Mouse (Mus musculus) small intestine, adult 2 months (tissue): Measurements from ENCODE around the gene Cdca7l. TPM values are rescaled to one million over a fixed set of nuclear protein-coding genes. Genes with fewer than 3 reads are reported as not detected.
"Not testable (repeated sequence)": the region's sequence is repeated elsewhere in the genome, so short reads cannot be mapped to it uniquely, and the experiment has no call there.

Experiments
- H3K27ac ChIP-seq: fragments of 200-500 bp; 2 replicates; pipeline ENCODE4 v1.5.1; 2012; ENCODE audit warnings: low read depth, low read length, control low read depth, inconsistent platforms; ENCODE audit not compliant: insufficient read depth
- H3K27me3 ChIP-seq: fragments of 200-500 bp; 2 replicates; pipeline ENCODE4 v1.6.1; 2012; ENCODE audit warnings: mild to moderate bottlenecking, moderate library complexity, low read length, inconsistent platforms; ENCODE audit not compliant: control insufficient read depth, insufficient read depth
- H3K36me3 ChIP-seq: fragments of 200-500 bp; 2 replicates; pipeline ENCODE4 v1.6.1; 2012; ENCODE audit warnings: mild to moderate bottlenecking, low read length, control low read depth, inconsistent platforms; ENCODE audit not compliant: control insufficient read depth, insufficient read depth
- H3K4me1 ChIP-seq: fragments of 200-500 bp; 2 replicates; pipeline ENCODE4 v1.6.1; 2012; ENCODE audit warnings: low read length, inconsistent platforms, mixed read lengths; ENCODE audit not compliant: control insufficient read depth, insufficient read depth, insufficient read length
- H3K4me3 ChIP-seq: fragments of 200-500 bp; 2 replicates; pipeline ENCODE4 v1.5.1; 2012; ENCODE audit warnings: low read depth, mild to moderate bottlenecking, control low read depth, inconsistent platforms, low read length, moderate library complexity
- CTCF ChIP-seq: fragments of 200-500 bp; IDR thresholded peaks from 2 replicates; pipeline ENCODE4 v1.5.1; 2012; ENCODE audit warnings: low read depth, mild to moderate bottlenecking, control low read depth, inconsistent platforms, low read length, moderate library complexity, mixed read lengths; ENCODE audit not compliant: insufficient replicate concordance, insufficient read length; ENCODE audit errors: extremely low read depth
- POLR2A ChIP-seq: fragments of 200-500 bp; IDR thresholded peaks from 2 replicates; pipeline ENCODE4 v1.6.1; 2012; ENCODE audit warnings: low read depth, mild to moderate bottlenecking, control low read depth, inconsistent platforms, low read length, moderate library complexity
- WGBS: fragments of 180-500 bp; shearing (Covaris S2); methylation state at CpG from one replicate; pipeline ENCODE4 v1.1.7; 2018; 5-methylcytosine and 5-hydroxymethylcytosine counted together
- polyA plus RNA-seq: library from polyadenylated mRNA; depleted of rRNA; stranded (reverse); fragments of >200 nt; gene quantifications from 2 replicates; pipeline ENCODE4 v1.2.3, GENCODE M21; 2012

The Cdca7l gene
- polyA plus RNA-seq, 1 experiment, result 2.1 TPM

DNA sequence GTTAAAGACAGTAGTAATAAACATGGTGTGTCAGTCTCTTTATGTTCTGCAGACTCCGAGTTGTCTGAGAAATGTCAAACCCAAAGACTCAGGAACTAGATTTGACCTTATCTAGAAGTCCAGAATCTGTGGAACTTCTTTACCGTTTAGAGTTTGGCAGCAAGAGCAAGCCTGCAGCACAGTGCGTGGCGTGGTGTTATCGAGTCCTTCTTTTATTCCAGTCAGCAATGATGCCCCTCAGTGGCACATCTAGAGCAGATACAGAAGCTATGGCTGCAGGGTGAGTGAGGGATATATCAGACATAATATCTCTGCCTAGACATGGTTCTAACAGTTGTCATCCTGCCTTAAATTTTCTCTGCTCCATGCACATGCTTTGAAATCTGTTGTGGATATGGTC, 58.6 kb downstream of the Cdca7l start:
- WGBS, result 80% methylated on average over 5 of the region's 5 CpGs
- Histone ChIP-seq H3K27me3 (no peaks in the 10 kb centered on the region), H3K36me3 (0 out of 2 replicates have a peak, but pooled peaks cover 3% of the 10 kb centered on the region), H3K27ac (no peak overlapping the region), H3K4me3 (no peak overlapping the region), H3K4me1 (no peaks in the 10 kb centered on the region)
- no peak for TF ChIP-seq POLR2A
- TF ChIP-seq CTCF, result no peak

DNA sequence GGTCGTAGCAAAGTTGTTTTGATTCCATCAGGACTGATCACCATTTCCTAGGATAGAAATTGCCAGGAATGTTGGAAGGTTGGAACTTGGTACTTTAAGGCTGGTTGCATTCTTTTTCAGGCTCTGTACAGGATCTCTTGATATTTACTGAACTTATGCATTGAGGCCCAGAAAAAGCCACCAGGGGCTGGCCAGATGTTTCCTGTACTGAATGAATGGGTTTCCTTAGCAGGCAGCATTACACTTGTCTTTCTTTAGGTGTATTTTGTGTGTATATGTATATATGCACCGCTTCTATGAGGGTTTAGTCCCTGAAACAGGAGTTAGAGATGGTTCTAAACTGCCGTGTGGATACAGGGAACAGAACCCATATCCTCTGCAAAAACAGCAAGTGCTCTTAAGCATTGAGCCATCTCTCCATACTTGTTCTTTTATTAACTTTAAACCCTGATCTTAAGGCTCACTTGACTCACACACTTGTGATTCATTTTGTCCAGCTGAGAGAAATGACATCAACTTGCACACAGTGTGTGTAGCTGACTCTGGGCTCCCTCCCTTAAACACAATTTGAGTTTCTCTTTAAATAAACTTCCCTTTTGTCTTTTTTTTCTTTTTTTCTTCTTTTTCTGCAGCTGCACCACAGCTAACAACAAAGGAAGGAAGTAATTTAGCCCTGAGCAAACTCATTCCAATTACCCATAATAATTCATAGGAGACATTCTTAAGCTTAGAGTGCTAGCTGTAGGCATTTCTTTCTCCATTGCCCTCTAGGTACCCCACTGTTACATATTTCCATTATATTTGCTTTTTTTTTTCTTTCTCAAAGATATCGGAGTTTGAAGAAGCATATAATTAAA, 63.8 kb downstream of the Cdca7l start:
- TF ChIP-seq POLR2A (no peak), CTCF (no peak)
- no peak overlapping the region for H3K27ac ChIP-seq
- WGBS, result 87% methylated on average over 4 of the region's 4 CpGs

DNA sequence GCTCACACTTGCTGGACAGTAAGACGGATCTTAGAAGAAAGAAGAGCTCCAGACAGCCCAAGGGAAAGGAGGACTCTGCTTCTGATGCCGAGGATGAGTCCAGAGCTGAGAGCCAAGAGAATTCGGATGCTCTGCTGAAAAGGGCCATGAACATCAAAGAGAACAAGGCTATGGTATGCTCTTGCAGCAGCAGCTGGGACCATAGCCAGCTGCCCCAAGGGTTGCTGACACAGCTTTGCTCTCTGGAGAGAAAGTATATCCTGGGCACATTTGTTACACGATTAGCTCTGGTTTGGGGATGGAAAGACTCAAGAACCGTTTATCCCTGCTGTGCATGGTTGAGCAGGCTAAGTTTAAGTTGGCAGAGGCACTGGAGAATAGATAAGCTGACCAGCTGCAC, 68.2 kb downstream of the Cdca7l start:
- Histone ChIP-seq H3K4me1 (no peaks in the 10 kb centered on the region), H3K4me3 (no peak overlapping the region), H3K36me3 (peaks cover 17% of the 10 kb centered on the region), H3K27ac (no peak overlapping the region), H3K27me3 (no peaks in the 10 kb centered on the region)
- TF ChIP-seq POLR2A, result no peak
- 89% methylated on average over 5 of the region's 5 CpGs for WGBS

More for the DNA sequence above, 63.8 kb downstream of the Cdca7l start:
- no peaks in the 10 kb centered on the region for H3K27me3 ChIP-seq
- H3K4me3 ChIP-seq, result no peak overlapping the region
- H3K4me1 ChIP-seq, result no peaks in the 10 kb centered on the region
- H3K36me3 ChIP-seq, result peaks cover 9% of the 10 kb centered on the region

DNA sequence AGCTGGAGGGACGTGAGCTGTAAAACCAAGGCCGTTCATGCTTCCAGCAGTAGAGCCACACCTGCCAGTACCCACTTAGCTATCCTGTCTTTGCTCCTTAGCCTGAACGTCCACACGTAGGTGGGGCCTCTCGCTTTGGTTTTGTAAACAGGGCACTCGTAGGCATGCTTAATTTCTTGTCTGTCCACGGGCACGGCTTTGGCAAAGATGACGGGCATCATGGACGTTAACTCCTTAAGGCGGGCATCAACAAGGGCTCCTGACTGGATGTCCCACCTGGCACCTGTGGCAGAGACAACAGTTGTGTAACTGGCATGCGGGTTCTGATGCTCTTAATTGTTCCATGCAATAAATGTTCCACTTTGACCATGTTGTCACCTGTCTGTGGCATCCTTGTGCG, 74.3 kb downstream of the Cdca7l start:
- Histone ChIP-seq H3K27ac (no peak overlapping the region), H3K4me1 (no peaks in the 10 kb centered on the region), H3K4me3 (no peak overlapping the region), H3K36me3 (peaks cover 16% of the 10 kb centered on the region), H3K27me3 (no peaks in the 10 kb centered on the region)
- WGBS, result 89% methylated on average over 13 of the region's 13 CpGs
- TF ChIP-seq POLR2A (no peak), CTCF (no peak)

DNA sequence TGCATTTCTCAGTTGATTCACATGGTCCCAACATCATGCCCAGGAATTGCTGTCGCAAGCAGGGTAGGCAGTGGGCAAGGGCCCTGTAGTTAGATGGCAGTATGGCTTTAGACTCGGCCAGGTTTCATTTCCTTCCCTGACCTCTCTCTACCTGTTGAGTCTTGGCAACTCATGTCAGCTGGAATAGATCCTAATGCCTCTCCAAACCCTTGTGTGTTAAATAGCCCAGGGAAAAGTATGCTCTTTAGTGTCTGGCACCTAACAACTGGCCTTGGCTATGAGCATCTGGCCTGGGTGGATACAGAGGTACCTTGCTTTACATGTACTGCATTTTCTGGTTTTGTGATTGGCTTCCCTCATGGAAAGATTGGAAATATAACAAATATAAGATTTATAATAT, 80.5 kb downstream of the Cdca7l start:
- Histone ChIP-seq H3K4me1 (no peaks in the 10 kb centered on the region), H3K36me3 (no peaks in the 10 kb centered on the region; the same call in 1 of the 2 replicates), H3K4me3 (no peak overlapping the region), H3K27me3 (no peaks in the 10 kb centered on the region), H3K27ac (no peak overlapping the region)
- WGBS, result 91% methylated on average over 2 of the region's 2 CpGs
- TF ChIP-seq POLR2A (no peak), CTCF (no peak)

DNA sequence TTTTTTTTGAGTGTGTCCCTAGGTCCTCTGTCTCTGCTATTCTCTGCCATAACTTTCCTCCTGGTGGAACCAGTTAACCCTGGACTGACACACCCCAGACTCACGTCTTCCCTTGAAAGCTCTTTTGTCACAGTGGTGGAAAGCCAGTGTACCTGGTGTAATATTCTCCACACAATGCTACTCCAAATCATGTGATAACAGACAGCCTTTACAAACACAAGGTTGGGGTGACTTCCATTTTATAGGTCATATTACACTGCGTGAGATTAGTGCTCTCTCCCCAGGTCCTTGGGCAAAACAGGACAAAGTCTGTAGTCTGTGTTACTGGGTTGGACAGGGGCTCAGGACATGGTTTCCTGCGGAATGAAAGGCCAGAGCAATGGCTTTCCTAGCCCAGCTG, 83.3 kb downstream of the Cdca7l start:
- Histone ChIP-seq H3K36me3 (no peaks in the 10 kb centered on the region), H3K27ac (no peak overlapping the region), H3K4me3 (no peak overlapping the region), H3K27me3 (no peaks in the 10 kb centered on the region), H3K4me1 (no peaks in the 10 kb centered on the region)
- TF ChIP-seq POLR2A (no peak), CTCF (no peak)
- WGBS, result 55% methylated on average over 3 of the region's 3 CpGs

DNA sequence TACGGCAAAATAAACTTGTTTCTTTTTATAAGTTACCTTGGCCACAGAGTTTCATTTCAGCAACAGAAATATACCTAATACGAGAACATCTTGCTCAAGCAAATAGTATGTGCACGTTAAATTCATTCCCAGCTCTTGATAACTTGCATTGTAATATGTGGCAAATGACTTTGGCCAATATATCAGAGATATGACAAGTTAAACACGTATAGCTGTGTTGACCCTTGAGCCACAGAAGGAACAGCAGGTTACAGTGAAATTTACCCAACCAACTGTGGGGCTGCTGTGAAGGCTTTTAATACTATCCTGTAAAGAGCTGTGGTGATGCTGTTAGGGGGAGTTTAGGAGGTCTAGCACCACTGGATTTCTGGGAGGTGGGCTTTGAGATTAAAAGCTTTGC, 96.7 kb downstream of the Cdca7l start:
- not testable (repeated sequence) for H3K27me3 ChIP-seq, H3K4me1 ChIP-seq, H3K27ac ChIP-seq, H3K36me3 ChIP-seq, H3K4me3 ChIP-seq
- WGBS, result 9% methylated on average over 1 of the region's 4 CpGs

DNA sequence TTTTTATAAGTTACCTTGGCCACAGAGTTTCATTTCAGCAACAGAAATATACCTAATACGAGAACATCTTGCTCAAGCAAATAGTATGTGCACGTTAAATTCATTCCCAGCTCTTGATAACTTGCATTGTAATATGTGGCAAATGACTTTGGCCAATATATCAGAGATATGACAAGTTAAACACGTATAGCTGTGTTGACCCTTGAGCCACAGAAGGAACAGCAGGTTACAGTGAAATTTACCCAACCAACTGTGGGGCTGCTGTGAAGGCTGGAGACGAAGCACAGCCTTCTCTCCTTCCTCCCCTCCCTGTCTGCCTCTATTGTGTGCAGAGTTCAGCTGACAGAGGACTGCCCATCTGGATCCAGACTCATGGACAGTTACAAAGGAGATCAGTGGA, 97.3 kb downstream of the Cdca7l start:
- H3K4me1 ChIP-seq, H3K27ac ChIP-seq, H3K4me3 ChIP-seq, H3K27me3 ChIP-seq, H3K36me3 ChIP-seq: not testable (repeated sequence)
- 27% methylated on average over 2 of the region's 4 CpGs for WGBS
